Mouse (Mus musculus) neural tube, embryonic 15.5 days (tissue): ENCODE results near the gene Phactr2. TPM values are rescaled to one million over a fixed set of nuclear protein-coding genes. Genes with fewer than 3 reads are reported as not detected.

Experiments used
- ATAC-seq: fragments of 200-750 bp; cut with Nextera tagmentation; 2 replicates; pipeline ENCODE4 v1.8.0; 2017; ENCODE audit warnings: mild to moderate bottlenecking, moderate TSS enrichment, moderate library complexity; ENCODE audit not compliant: low FRiP score
- H3K27ac ChIP-seq: fragments of 300-500 bp; sonication (generic); replicated peaks from 2 replicates; pipeline ENCODE4 v1.5.1; 2015; ENCODE audit warnings: mild to moderate bottlenecking, inconsistent platforms
- H3K27me3 ChIP-seq: fragments of 300-500 bp; sonication (generic); replicated peaks from 2 replicates; pipeline ENCODE4 v1.6.1; 2015; ENCODE audit warnings: inconsistent platforms
- H3K36me3 ChIP-seq: fragments of 300-500 bp; sonication (generic); 2 replicates; pipeline ENCODE4 v1.6.1; 2015; ENCODE audit warnings: inconsistent platforms
- H3K4me1 ChIP-seq: fragments of 300-500 bp; sonication (generic); 2 replicates; pipeline ENCODE4 v1.6.1; 2015; ENCODE audit warnings: inconsistent platforms
- H3K4me2 ChIP-seq: fragments of 300-500 bp; sonication (generic); 2 replicates; pipeline ENCODE4 v1.6.1; 2015; ENCODE audit warnings: inconsistent platforms, mild to moderate bottlenecking, moderate library complexity
- H3K4me3 ChIP-seq: fragments of 300-500 bp; sonication (generic); replicated peaks from 2 replicates; pipeline ENCODE4 v1.5.1; 2015; ENCODE audit warnings: mild to moderate bottlenecking, inconsistent platforms
- H3K9ac ChIP-seq: fragments of 300-500 bp; sonication (generic); replicated peaks from 2 replicates; pipeline ENCODE4 v1.6.1; 2015; ENCODE audit warnings: mild to moderate bottlenecking, inconsistent platforms
- H3K9me3 ChIP-seq: fragments of 300-500 bp; sonication (generic); replicated peaks from 2 replicates; pipeline ENCODE4 v1.6.1; 2016; ENCODE audit warnings: inconsistent platforms
- WGBS: fragments of 180-500 bp; shearing (Covaris S2); methylation state at CpG from one replicate; pipeline ENCODE4 v1.1.7; 2015; ENCODE audit warnings: mixed read lengths; 5-methylcytosine and 5-hydroxymethylcytosine counted together
- polyA plus RNA-seq: library from polyadenylated mRNA; unstranded; fragments of >200 nt; fragmentation: Nextera tagmentation; extraction: Ambion mirVana; gene quantifications from 2 replicates; pipeline ENCODE4 v1.2.1, GENCODE M21; 2015

The Phactr2 gene
- polyA plus RNA-seq, 1 experiment from 2014 or later, result 8.1 TPM

DNA sequence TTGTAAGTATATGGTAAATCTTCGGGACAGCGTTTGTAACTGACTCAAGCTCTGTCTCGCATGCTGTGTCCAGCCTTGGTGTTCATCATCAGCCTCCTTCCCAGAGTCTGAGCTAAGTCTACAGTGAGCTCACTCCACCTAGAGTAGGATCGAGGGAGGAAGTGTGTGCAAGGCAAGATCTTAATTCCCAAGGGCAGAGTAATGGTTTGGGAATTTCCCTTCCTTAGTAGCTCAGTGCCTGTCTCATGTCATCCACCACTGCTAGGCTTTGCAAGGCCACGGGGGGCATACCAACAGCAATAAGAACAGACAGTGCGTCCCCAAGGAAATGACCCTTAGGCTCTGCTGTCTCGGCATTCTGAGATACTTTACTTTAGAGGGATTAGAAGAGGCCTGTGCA is 218.0 kb downstream of the Phactr2 start:
- Histone ChIP-seq H3K4me2 (no peak overlapping the region), H3K36me3 (no peaks in the 10 kb centered on the region), H3K4me1 (no peaks in the 10 kb centered on the region), H3K27ac (no peak overlapping the region), H3K9me3 (no peaks in the 10 kb centered on the region), H3K27me3 (no peaks in the 10 kb centered on the region), H3K4me3 (no peak overlapping the region), H3K9ac (no peak overlapping the region)
- no peak for ATAC-seq
- WGBS, result 79% methylated on average over 7 of the region's 7 CpGs

DNA sequence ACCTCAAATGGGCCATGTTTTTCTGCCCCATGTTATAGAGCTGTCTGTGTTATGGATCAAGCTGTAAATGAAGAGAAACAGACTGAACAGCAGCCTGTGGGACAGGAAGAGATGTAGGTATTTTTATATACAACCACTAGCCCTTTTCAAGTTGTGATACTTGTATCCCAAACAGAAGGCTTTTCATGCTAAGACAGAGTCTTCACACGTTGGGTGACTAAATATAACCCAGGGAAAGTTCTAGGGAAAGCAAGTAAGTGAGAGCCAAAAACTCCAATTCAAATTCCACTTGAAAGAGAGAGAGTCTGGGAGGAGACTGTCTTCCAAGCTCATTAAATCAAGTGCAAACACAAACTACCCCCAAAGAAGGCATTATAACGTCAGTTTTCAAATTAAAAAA is 223.9 kb downstream of the Phactr2 start:
- no peaks in the 10 kb centered on the region for H3K27me3 ChIP-seq
- ATAC-seq, result no peak
- no peaks in the 10 kb centered on the region for H3K4me1 ChIP-seq
- no peak overlapping the region for H3K27ac ChIP-seq
- no peaks in the 10 kb centered on the region for H3K36me3 ChIP-seq
- H3K4me2 ChIP-seq, result no peak overlapping the region
- WGBS, result 56% methylated on average over 2 of the region's 2 CpGs
- H3K4me3 ChIP-seq, result no peak overlapping the region
- no peaks in the 10 kb centered on the region for H3K9me3 ChIP-seq
- no peak overlapping the region for H3K9ac ChIP-seq

GRCm38 (mm10) chr10:13249126-13249525 is 225.1 kb downstream of the Phactr2 start:
- Histone ChIP-seq H3K36me3 (no peaks in the 10 kb centered on the region), H3K27ac (no peak overlapping the region), H3K27me3 (no peaks in the 10 kb centered on the region), H3K9me3 (no peaks in the 10 kb centered on the region), H3K4me3 (no peak overlapping the region), H3K4me1 (no peaks in the 10 kb centered on the region), H3K9ac (no peak overlapping the region), H3K4me2 (no peak overlapping the region)
- no peak for ATAC-seq
- WGBS, result 95% methylated on average over 8 of the region's 8 CpGs

DNA sequence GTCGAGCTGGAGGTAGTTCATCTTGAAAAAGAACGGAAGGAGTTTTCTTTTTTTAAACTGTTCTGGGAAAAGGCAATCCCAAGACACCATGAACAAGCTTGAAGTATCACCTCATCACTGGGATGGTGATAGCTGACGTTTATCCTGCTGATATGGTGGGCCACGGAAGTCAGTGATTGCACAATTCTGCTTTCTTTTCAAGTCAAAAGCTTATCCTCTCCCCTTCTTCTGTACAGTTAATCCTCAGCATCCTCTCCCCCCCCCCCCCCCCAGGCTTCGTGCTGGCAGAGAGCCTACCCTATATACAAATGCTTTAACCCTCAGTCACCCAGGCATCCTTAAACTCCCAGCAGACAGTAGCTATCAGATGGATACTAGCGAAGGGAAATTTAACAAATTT is 228.5 kb downstream of the Phactr2 start:
- Histone ChIP-seq H3K9me3 (no peaks in the 10 kb centered on the region), H3K27ac (no peak overlapping the region), H3K9ac (no peak overlapping the region), H3K36me3 (no peaks in the 10 kb centered on the region), H3K4me1 (no peaks in the 10 kb centered on the region), H3K4me3 (no peak overlapping the region), H3K27me3 (no peaks in the 10 kb centered on the region), H3K4me2 (no peak overlapping the region)
- 56% methylated on average over 6 of the region's 6 CpGs for WGBS
- ATAC-seq, result no peak

DNA sequence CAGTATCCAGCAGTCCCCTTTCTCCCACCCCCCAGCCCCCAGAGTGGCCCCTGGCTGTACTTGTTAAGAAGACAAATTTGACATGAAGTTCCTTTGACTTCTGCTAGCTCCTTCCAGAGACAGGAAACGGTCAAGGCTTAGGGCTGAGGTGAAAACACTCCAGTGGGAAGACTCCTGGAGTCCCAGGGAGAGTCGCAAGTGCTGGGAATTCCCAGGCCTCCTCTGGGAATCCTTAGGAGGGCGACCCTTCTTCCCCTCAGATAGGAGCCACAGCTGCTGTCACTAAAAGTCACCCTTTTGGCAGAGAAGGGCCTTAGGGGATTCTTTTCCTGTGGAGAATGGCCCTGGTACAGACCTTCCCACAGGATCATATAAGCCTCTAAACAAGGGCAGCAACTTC is 230.0 kb downstream of the Phactr2 start:
- Histone ChIP-seq H3K9ac (no peak overlapping the region), H3K36me3 (no peaks in the 10 kb centered on the region), H3K9me3 (no peaks in the 10 kb centered on the region), H3K4me3 (no peak overlapping the region), H3K4me2 (no peak overlapping the region), H3K27ac (no peak overlapping the region), H3K4me1 (no peaks in the 10 kb centered on the region), H3K27me3 (no peaks in the 10 kb centered on the region)
- no peak for ATAC-seq
- 51% methylated on average over 3 of the region's 3 CpGs for WGBS

DNA sequence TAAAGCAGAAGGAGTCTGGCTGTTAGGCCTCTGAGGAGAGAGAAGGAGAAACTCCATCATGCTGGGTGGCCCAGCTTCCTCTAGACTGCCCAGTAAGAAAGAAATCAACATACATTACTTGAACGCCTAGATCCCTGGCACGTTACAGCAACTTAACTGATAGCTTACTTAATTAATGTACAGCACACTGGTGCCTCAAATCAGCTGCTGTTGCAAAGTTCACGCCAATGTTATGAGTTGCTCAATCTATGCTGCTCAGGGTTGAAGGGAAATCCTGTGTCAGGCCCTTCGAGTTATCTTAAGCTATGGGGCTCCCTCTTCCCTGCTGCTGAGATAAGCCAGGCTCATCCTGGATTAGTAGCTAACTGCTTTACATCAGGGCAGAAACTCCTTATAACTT is 233.8 kb downstream of the Phactr2 start:
- Histone ChIP-seq H3K36me3 (no peaks in the 10 kb centered on the region), H3K9ac (no peak overlapping the region), H3K4me2 (no peak overlapping the region), H3K27me3 (no peaks in the 10 kb centered on the region), H3K27ac (no peak overlapping the region), H3K4me1 (no peaks in the 10 kb centered on the region), H3K9me3 (no peaks in the 10 kb centered on the region), H3K4me3 (no peak overlapping the region)
- no peak for ATAC-seq
- 83% methylated on average over 4 of the region's 4 CpGs for WGBS

DNA sequence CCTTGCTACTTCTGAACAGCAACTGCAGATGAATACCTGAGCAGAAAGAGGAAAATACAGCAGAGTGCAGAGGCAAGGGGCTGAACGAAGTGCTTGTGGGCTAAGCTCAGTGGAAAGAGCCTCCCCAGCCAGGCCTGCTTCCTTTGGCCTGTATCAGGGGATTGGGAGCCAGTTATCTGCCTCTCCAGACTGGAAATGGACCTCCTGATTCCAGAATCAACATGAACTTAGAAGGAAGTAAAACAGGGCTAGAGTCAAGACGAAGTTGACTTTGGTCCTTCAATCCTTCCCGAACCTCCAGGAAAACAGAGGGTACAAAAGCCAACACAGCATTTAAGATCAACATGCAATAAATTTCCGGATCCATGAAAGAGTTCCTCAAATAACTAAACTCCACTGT is 236.0 kb downstream of the Phactr2 start:
- 88% methylated on average over 4 of the region's 4 CpGs for WGBS
- no peak overlapping the region for H3K4me3 ChIP-seq
- no peak for ATAC-seq

GRCm38 (mm10) chr10:13236866-13237265 is 237.3 kb downstream of the Phactr2 start:
- no peak overlapping the region for H3K4me2 ChIP-seq
- no peaks in the 10 kb centered on the region for H3K36me3 ChIP-seq
- no peak overlapping the region for H3K4me3 ChIP-seq
- no peaks in the 10 kb centered on the region for H3K27me3 ChIP-seq
- no peak for ATAC-seq
- no peaks in the 10 kb centered on the region for H3K4me1 ChIP-seq
- WGBS, result 90% methylated on average over 5 of the region's 5 CpGs
- H3K9me3 ChIP-seq, result no peaks in the 10 kb centered on the region
- H3K9ac ChIP-seq, result no peak overlapping the region
- no peak overlapping the region for H3K27ac ChIP-seq

More for the DNA sequence above, 236.0 kb downstream of the Phactr2 start:
- no peaks in the 10 kb centered on the region for H3K36me3 ChIP-seq
- no peaks in the 10 kb centered on the region for H3K4me1 ChIP-seq
- H3K4me2 ChIP-seq, result no peak overlapping the region
- H3K27me3 ChIP-seq, result no peaks in the 10 kb centered on the region
- no peak overlapping the region for H3K9ac ChIP-seq
- no peaks in the 10 kb centered on the region for H3K9me3 ChIP-seq
- H3K27ac ChIP-seq, result no peak overlapping the region

DNA sequence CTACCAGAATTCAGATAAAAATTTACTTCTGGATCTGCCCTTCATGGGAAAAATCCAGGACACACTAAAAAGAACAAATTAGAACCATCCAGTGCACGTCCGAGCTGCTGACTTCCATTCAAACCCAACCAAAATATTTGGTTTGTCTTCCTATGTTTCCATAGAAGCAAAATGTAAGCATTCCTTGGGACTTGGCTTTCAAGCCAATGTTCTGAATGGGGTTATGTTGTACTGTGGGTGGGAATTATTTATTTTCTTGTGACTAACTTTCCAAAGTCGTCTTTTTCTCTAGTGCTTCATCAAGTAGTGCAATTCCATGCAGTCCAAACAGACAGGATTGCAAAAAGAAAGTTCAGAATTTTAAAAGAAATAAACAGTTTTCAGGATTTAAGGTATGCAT is 239.7 kb downstream of the Phactr2 start:
- no peak for ATAC-seq
- Histone ChIP-seq H3K9ac (no peak overlapping the region), H3K4me3 (no peak overlapping the region), H3K36me3 (no peaks in the 10 kb centered on the region), H3K9me3 (no peaks in the 10 kb centered on the region), H3K27me3 (no peaks in the 10 kb centered on the region), H3K4me1 (no peaks in the 10 kb centered on the region), H3K4me2 (no peak overlapping the region), H3K27ac (no peak overlapping the region)
- 48% methylated on average over 3 of the region's 3 CpGs for WGBS

DNA sequence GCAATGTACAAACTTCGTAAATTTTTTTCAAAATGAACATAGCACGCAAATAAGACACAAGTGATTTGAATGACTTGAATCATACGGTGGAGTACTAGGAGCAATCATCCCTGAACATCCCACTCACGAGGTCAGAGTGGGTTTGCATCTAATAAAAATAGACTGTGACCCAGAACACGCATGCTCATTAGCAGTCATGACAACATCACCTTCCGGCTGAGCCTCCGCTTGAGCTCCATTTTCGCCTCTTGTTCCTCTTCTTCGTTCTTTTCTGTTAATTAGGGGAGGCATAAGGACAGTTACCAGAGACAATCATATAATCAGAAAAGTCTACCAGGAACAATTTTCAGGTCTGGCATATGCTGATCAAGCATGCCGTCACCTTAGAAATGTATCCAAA is 240.3 kb downstream of the Phactr2 start:
- no peaks in the 10 kb centered on the region for H3K36me3 ChIP-seq
- WGBS, result 67% methylated on average over 10 of the region's 10 CpGs
- no peak for ATAC-seq
- no peak overlapping the region for H3K9ac ChIP-seq
- H3K27me3 ChIP-seq, result no peaks in the 10 kb centered on the region
- no peaks in the 10 kb centered on the region for H3K9me3 ChIP-seq
- no peak overlapping the region for H3K4me3 ChIP-seq
- H3K27ac ChIP-seq, result no peak overlapping the region
- H3K4me1 ChIP-seq, result no peaks in the 10 kb centered on the region
- H3K4me2 ChIP-seq, result no peak overlapping the region

DNA sequence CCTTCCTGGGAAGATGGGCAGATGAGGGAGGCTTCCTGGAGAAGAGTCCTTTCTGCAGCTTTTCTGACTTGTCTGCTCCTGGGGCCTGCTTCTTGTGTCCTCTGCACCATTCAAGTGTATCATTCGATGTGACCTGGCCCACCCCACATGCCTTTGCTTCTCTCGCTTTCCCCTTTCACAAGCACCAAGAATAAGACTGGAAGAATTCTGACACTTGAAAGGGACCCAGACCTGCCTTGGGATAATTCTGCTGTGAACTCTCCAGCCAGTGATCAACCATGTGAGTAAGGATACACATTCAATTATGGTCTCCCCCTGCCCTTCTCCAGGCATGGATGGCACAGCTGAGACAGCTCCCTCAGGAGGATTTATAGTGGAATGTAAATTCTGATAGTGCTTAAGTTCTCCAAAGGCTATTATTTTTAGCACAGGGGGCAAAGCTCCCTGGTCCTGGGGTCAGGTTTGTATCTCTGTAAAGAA is 241.0 kb downstream of the Phactr2 start:
- 49% methylated on average over 2 of the region's 2 CpGs for WGBS
- Histone ChIP-seq H3K36me3 (no peaks in the 10 kb centered on the region), H3K4me2 (no peak overlapping the region), H3K9ac (no peak overlapping the region), H3K4me3 (no peak overlapping the region), H3K27ac (no peak overlapping the region), H3K9me3 (no peaks in the 10 kb centered on the region), H3K27me3 (no peaks in the 10 kb centered on the region), H3K4me1 (no peaks in the 10 kb centered on the region)
- no peak for ATAC-seq

GRCm38 (mm10) chr10:13232443-13233142 is 241.6 kb downstream of the Phactr2 start:
- Histone ChIP-seq H3K4me1 (no peaks in the 10 kb centered on the region), H3K9ac (no peak overlapping the region), H3K9me3 (no peaks in the 10 kb centered on the region), H3K36me3 (no peaks in the 10 kb centered on the region), H3K27me3 (no peaks in the 10 kb centered on the region), H3K4me2 (no peak overlapping the region), H3K27ac (no peak overlapping the region), H3K4me3 (no peak overlapping the region)
- 51% methylated on average over 9 of the region's 9 CpGs for WGBS
- ATAC-seq, result no peak
